Mouse (Mus musculus) layer of hippocampus, postnatal 25 days (tissue): Measurements from ENCODE around the gene Cog5. TPM values are rescaled to one million over a fixed set of nuclear protein-coding genes. Genes with fewer than 3 reads are reported as not detected.
A peak's percentile ranks its signal among the peaks of the same experiment; 100 is the strongest.

Experiments used
- DNase-seq, 2 experiments: peaks; one replicate each; pipeline ENCODE4 v3.0.0; 2022; ENCODE audit warnings: mixed read lengths in 2 of 2, low spot score in 1 of 2; ENCODE audit errors: extremely low spot score in 1 of 2
- total RNA-seq, 2 experiments: library from RNA; stranded (reverse); gene quantifications; 2 replicates each; pipeline ENCODE4 v1.2.3; 2021

The Cog5 gene
- total RNA-seq, 2 experiments from 2014 or later = 59.7 to 64.8 TPM

GRCm38 (mm10) chr12:31969111-31969510 lies 314.4 kb downstream of the Cog5 start:
- no peak for DNase-seq

- no peak for DNase-seq
Observed at GRCm38 (mm10) chr12:31971547-31971946, 316.9 kb downstream of the Cog5 start.

- DNase-seq = peak in 1 of 2 experiments; percentile 50
Observed at GRCm38 (mm10) chr12:31973473-31974172, 319.0 kb downstream of the Cog5 start.

DNA sequence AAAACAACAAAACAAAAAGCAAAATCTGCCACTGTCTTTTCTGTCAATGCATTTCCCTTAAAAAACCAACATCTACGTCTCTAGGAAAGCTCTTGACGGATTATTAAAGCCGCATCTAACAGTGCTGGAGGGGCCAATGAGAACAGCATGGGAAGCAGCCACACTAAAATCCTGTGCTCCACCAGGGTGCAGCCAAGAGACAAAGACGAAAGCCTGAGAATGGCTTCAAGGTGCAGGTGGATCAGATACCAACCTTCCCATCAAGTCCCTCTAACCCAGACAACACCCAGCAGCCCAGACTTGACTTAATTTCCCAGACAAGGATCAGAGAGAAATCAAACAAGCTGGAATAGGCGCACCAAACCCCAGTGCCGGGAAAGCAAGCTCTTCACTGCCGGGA lies 321.9 kb downstream of the Cog5 start:
- DNase-seq = peak in 1 of 2 experiments; percentile 33

GRCm38 (mm10) chr12:31977613-31978195 lies 323.0 kb downstream of the Cog5 start:
- DNase-seq = no peak

GRCm38 (mm10) chr12:31983238-31983637 lies 328.6 kb downstream of the Cog5 start:
- no peak for DNase-seq

DNA sequence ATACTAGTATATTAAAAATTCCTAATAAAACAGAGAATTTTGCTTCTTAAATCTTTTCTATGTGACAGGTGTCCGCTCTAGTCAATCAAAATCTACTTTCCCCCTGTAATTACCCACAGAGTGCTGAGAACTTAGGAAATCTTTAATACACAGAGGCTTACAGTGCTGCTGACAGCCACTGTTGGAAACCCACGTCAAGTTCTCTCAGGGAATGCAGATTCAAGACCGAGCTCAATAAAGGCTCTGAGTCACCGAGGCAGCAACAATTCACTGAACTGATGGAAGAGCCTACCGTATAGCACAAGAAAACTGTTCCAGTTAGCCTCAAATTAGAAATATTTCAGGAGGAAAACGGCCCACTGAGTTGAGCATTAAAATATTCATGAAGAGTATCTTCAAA lies 329.1 kb downstream of the Cog5 start:
- DNase-seq = no peak

GRCm38 (mm10) chr12:31984206-31984605 lies 329.5 kb downstream of the Cog5 start:
- no peak for DNase-seq

- no peak for DNase-seq
Observed at GRCm38 (mm10) chr12:31984664-31985063, 330.0 kb downstream of the Cog5 start.

GRCm38 (mm10) chr12:31985738-31986137 lies 331.1 kb downstream of the Cog5 start:
- no peak for DNase-seq

- no peak for DNase-seq
Observed at GRCm38 (mm10) chr12:31986463-31986862, 331.8 kb downstream of the Cog5 start.

Other genes with a start within 250 kb of the Cog5 start
- 10 to 100 TPM; 21.1 to 22.2 TPM for gene Cbll1, start 155.3 kb upstream of the Cog5 start, total RNA-seq
- gene Slc26a4, start 94.9 kb upstream of the Cog5 start, total RNA-seq = 10 to 100 TPM in 1 of 2 experiments, 1 to 10 TPM in 1; 9.8 to 10.1 TPM
- 10 to 100 TPM; 34.0 to 34.5 TPM for gene Bcap29, start 20.2 kb upstream of the Cog5 start, total RNA-seq
- 10 to 100 TPM in 1 of 2 experiments, 1 to 10 TPM in 1; 8.7 to 12.0 TPM for gene Dus4l, start within 50 bp of the Cog5 start, total RNA-seq
- gene Gpr22, start 59.1 kb downstream of the Cog5 start, total RNA-seq = 10 to 100 TPM; 71.5 to 77.9 TPM